Mouse (Mus musculus) kidney, embryonic 14.5 days (tissue): Measurements from ENCODE around the gene Myo10. TPM values are rescaled to one million over a fixed set of nuclear protein-coding genes. Genes with fewer than 3 reads are reported as not detected.
"Not testable (repeated sequence)": the region's sequence is repeated elsewhere in the genome, so short reads cannot be mapped to it uniquely, and the experiment has no call there.

Experiments used
- ATAC-seq: fragments of 200-750 bp; cut with Nextera tagmentation; 2 replicates; pipeline ENCODE4 v1.8.0; 2017; ENCODE audit warnings: moderate number of reproducible peaks, mild to moderate bottlenecking, moderate TSS enrichment, moderate library complexity; ENCODE audit not compliant: low FRiP score, low TSS enrichment
- H3K27ac ChIP-seq: fragments of 300-500 bp; sonication (generic); 2 replicates; pipeline ENCODE4 v1.5.1; 2014; ENCODE audit warnings: low read depth, mild to moderate bottlenecking, low read length, moderate library complexity, mixed read lengths
- H3K27me3 ChIP-seq: fragments of 300-500 bp; sonication (generic); 2 replicates; pipeline ENCODE4 v1.6.1; 2014; ENCODE audit warnings: mild to moderate bottlenecking, low read length; ENCODE audit not compliant: control insufficient read depth, insufficient read depth
- H3K36me3 ChIP-seq: fragments of 300-500 bp; sonication (generic); 2 replicates; pipeline ENCODE4 v1.6.1; 2014; ENCODE audit warnings: low read length, mixed read lengths; ENCODE audit not compliant: control insufficient read depth, insufficient read depth
- H3K4me1 ChIP-seq: fragments of 300-500 bp; sonication (generic); 2 replicates; pipeline ENCODE4 v1.6.1; 2014; ENCODE audit warnings: low read length, mixed read lengths; ENCODE audit not compliant: control insufficient read depth, insufficient read depth
- H3K4me2 ChIP-seq: fragments of 300-500 bp; sonication (generic); replicated peaks from 2 replicates; pipeline ENCODE4 v1.6.1; 2014; ENCODE audit warnings: low read depth, mild to moderate bottlenecking, low read length
- H3K4me3 ChIP-seq: fragments of 300-500 bp; sonication (generic); 2 replicates; pipeline ENCODE4 v1.5.1; 2014; ENCODE audit warnings: mild to moderate bottlenecking, low read length
- H3K9ac ChIP-seq: fragments of 300-500 bp; sonication (generic); 2 replicates; pipeline ENCODE4 v1.6.1; 2014; ENCODE audit warnings: low read depth, mild to moderate bottlenecking, low read length, moderate library complexity
- H3K9me3 ChIP-seq: fragments of 300-500 bp; sonication (generic); 2 replicates; pipeline ENCODE4 v1.6.1; 2016; ENCODE audit warnings: low read length; ENCODE audit not compliant: control insufficient read depth
- WGBS: fragments of 180-500 bp; shearing (Covaris S2); extraction: QIAGEN DNeasy Blood & Tissue Kit; methylation state at CpG from one replicate; pipeline ENCODE4 v1.1.7; 2014; 5-methylcytosine and 5-hydroxymethylcytosine counted together
- polyA plus RNA-seq: library from polyadenylated mRNA; unstranded; fragments of >200 nt; fragmentation: Nextera tagmentation; extraction: Ambion mirVana; gene quantifications from 2 replicates; pipeline ENCODE4 v1.2.1, GENCODE M21; 2014

Gene Myo10
- polyA plus RNA-seq, 1 experiment from 2014 or later, result 52.2 TPM

GRCm38 (mm10) chr15:25715218-25715995 lies 93.1 kb downstream of the Myo10 start:
- WGBS, result 80% methylated on average over 10 of the region's 10 CpGs
- no peak overlapping the region for H3K9ac ChIP-seq
- no peak overlapping the region for H3K27ac ChIP-seq
- H3K4me2 ChIP-seq, result no peak overlapping the region
- 0 out of 2 replicates have a peak, but pooled peaks have one; percentile 35 for ATAC-seq
- H3K4me1 ChIP-seq, result no peaks in the 10 kb centered on the region; the same call in 1 of the 2 replicates
- H3K4me3 ChIP-seq, result no peak overlapping the region
- H3K27me3 ChIP-seq, result no peaks in the 10 kb centered on the region
- no peaks in the 10 kb centered on the region for H3K9me3 ChIP-seq
- peaks cover 10% of the 10 kb centered on the region; the same call in 1 of the 2 replicates for H3K36me3 ChIP-seq

- Histone ChIP-seq H3K36me3 (peaks cover 15% of the 10 kb centered on the region; the same call in 1 of the 2 replicates), H3K4me3 (no peak overlapping the region), H3K4me2 (no peak overlapping the region), H3K9me3 (no peaks in the 10 kb centered on the region), H3K27me3 (no peaks in the 10 kb centered on the region), H3K27ac (no peak overlapping the region), H3K4me1 (no peaks in the 10 kb centered on the region; the same call in 1 of the 2 replicates), H3K9ac (no peak overlapping the region)
- 73% methylated on average over 11 of the region's 11 CpGs for WGBS
- ATAC-seq, result no peak
These were observed 93.7 kb downstream of the Myo10 start for GRCm38 (mm10) chr15:25715996-25716395.

GRCm38 (mm10) chr15:25717006-25717405 lies 94.7 kb downstream of the Myo10 start:
- 27% methylated on average over 3 of the region's 3 CpGs for whole genome bisulfite sequencing
- no peaks in the 10 kb centered on the region; the same call in 1 of the 2 replicates for H3K4me1 ChIP-seq
- H3K27ac ChIP-seq, result no peak overlapping the region
- H3K36me3 ChIP-seq, result peaks cover 23% of the 10 kb centered on the region; the same call in 1 of the 2 replicates
- peak; percentile 18 for ATAC-seq
- no peak overlapping the region for H3K4me2 ChIP-seq
- H3K27me3 ChIP-seq, result no peaks in the 10 kb centered on the region
- H3K9ac ChIP-seq, result no peak overlapping the region
- no peaks in the 10 kb centered on the region for H3K9me3 ChIP-seq
- H3K4me3 ChIP-seq, result no peak overlapping the region

- H3K9ac ChIP-seq, H3K9me3 ChIP-seq, H3K4me1 ChIP-seq, ATAC-seq, H3K4me2 ChIP-seq, H3K4me3 ChIP-seq, H3K27ac ChIP-seq, H3K27me3 ChIP-seq: not testable (repeated sequence)
- 100% methylated on average over 1 of the region's 4 CpGs for WGBS
- H3K36me3 ChIP-seq, result peaks cover 29% of the 10 kb centered on the region; the same call in 1 of the 2 replicates
These were observed 95.8 kb downstream of the Myo10 start for GRCm38 (mm10) chr15:25718104-25718503.

GRCm38 (mm10) chr15:25719270-25719669 lies 96.9 kb downstream of the Myo10 start:
- no peak overlapping the region for H3K27ac ChIP-seq
- H3K36me3 ChIP-seq, result peaks cover 27% of the 10 kb centered on the region; the same call in 1 of the 2 replicates
- no peak overlapping the region for H3K4me2 ChIP-seq
- H3K9me3 ChIP-seq, result no peaks in the 10 kb centered on the region
- H3K4me3 ChIP-seq, result no peak overlapping the region
- WGBS, result 89% methylated on average over 8 of the region's 8 CpGs
- ATAC-seq, result no peak
- no peak overlapping the region for H3K9ac ChIP-seq
- H3K27me3 ChIP-seq, result no peaks in the 10 kb centered on the region
- H3K4me1 ChIP-seq, result no peaks in the 10 kb centered on the region; the same call in 1 of the 2 replicates

- Histone ChIP-seq H3K9me3 (no peaks in the 10 kb centered on the region), H3K4me1 (no peaks in the 10 kb centered on the region; the same call in 1 of the 2 replicates), H3K4me2 (no peak overlapping the region), H3K36me3 (peaks cover 37% of the 10 kb centered on the region), H3K4me3 (no peak overlapping the region), H3K27ac (no peak overlapping the region), H3K27me3 (no peaks in the 10 kb centered on the region), H3K9ac (no peak overlapping the region)
- ATAC-seq, result no peak
- WGBS, result 90% methylated on average over 6 of the region's 6 CpGs
These were observed 97.9 kb downstream of the Myo10 start for GRCm38 (mm10) chr15:25720263-25720662.

GRCm38 (mm10) chr15:25723281-25724113 lies 101.2 kb downstream of the Myo10 start:
- peak overlapping the region; percentile 19; the same call in 1 of the 2 replicates for H3K27ac ChIP-seq
- H3K36me3 ChIP-seq, result peaks cover 54% of the 10 kb centered on the region
- WGBS, result 54% methylated on average over 12 of the region's 12 CpGs
- H3K27me3 ChIP-seq, result no peaks in the 10 kb centered on the region
- H3K4me3 ChIP-seq, result no peak overlapping the region
- no peak overlapping the region for H3K9ac ChIP-seq
- 0 out of 2 replicates have a peak, but pooled peaks have one; percentile 11 for ATAC-seq
- H3K4me1 ChIP-seq, result no peaks in the 10 kb centered on the region
- H3K4me2 ChIP-seq, result no peak overlapping the region
- H3K9me3 ChIP-seq, result no peaks in the 10 kb centered on the region

GRCm38 (mm10) chr15:25724549-25724948 lies 102.2 kb downstream of the Myo10 start:
- no peak overlapping the region for H3K4me2 ChIP-seq
- no peak overlapping the region for H3K4me3 ChIP-seq
- no peaks in the 10 kb centered on the region for H3K27me3 ChIP-seq
- ATAC-seq, result no peak
- no peak overlapping the region for H3K9ac ChIP-seq
- H3K36me3 ChIP-seq, result peaks cover 58% of the 10 kb centered on the region
- no peak overlapping the region for H3K27ac ChIP-seq
- no peaks in the 10 kb centered on the region for H3K9me3 ChIP-seq
- WGBS, result 93% methylated on average over 6 of the region's 6 CpGs
- no peaks in the 10 kb centered on the region for H3K4me1 ChIP-seq
